Mouse (Mus musculus) brain, embryonic 14.5 days (tissue): ENCODE results near the gene Ap4s1.

Experiments
- CTCF ChIP-seq: fragments of 200-500 bp; IDR thresholded peaks from 2 replicates; pipeline ENCODE4 v1.5.1; 2012; ENCODE audit warnings: inconsistent platforms, mild to moderate bottlenecking, moderate library complexity, borderline replicate concordance; ENCODE audit not compliant: insufficient read depth, insufficient read length; ENCODE audit errors: extremely low read depth
- POLR2A ChIP-seq: fragments of 200-500 bp; IDR thresholded peaks from 2 replicates; pipeline ENCODE4 v1.6.1; 2012; ENCODE audit warnings: mild to moderate bottlenecking, inconsistent platforms, borderline replicate concordance; ENCODE audit not compliant: poor library complexity, insufficient read depth, insufficient read length, severe bottlenecking; ENCODE audit errors: extremely low read depth

DNA sequence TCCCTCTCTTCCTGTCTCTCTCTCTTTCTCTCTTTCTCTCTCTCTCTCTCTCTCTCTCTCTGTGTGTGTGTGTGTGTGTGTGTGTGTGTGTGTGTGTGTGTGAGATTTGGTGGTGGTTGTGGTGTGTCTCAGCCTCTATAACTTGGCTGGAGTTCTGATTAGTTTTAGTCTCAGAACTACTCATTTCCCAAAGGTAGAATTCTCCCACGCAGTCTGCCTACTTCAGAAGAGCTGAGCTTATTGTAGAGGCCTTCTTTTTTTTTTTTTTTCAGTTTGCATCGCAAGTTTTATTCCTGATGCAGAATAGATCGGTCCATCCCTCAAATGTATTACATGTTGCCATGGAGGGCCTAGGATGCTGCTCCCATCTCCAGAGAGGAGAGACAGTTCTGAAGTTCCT, 18.9 kb downstream of the Ap4s1 start:
- no peak for TF ChIP-seq CTCF
- no peak for TF ChIP-seq POLR2A
